Mouse (Mus musculus) CH12.LX (cell line): ENCODE data around the gene Slc24a3. TPM values are rescaled to one million over a fixed set of nuclear protein-coding genes. Genes with fewer than 3 reads are reported as not detected.

Source experiments
- DNase-seq: peaks from one replicate; pipeline ENCODE4 v3.0.0-alpha.2; 2013; ENCODE audit errors: extremely low read depth
- H3K27ac ChIP-seq: 2 replicates; pipeline ENCODE4 v1.5.1; 2012; ENCODE audit warnings: low read depth, mild to moderate bottlenecking, control low read depth, moderate library complexity; ENCODE audit not compliant: insufficient read depth
- H3K27me3 ChIP-seq: replicated peaks from 2 replicates; pipeline ENCODE3; 2012; ENCODE audit warnings: inconsistent platforms
- H3K36me3 ChIP-seq, 2 experiments: replicated peaks in 1 of 2; 2 replicates each; pipeline versions ENCODE3 to v1.6.1; 2012; ENCODE audit warnings: inconsistent platforms in 1 of 2, low read length in 1 of 2, mild to moderate bottlenecking in 1 of 2, mixed read lengths in 1 of 2, moderate library complexity in 1 of 2; ENCODE audit not compliant: control insufficient read depth in 1 of 2, insufficient read depth in 1 of 2
- H3K4me1 ChIP-seq, 2 experiments: 2 replicates each; pipeline ENCODE4 v1.6.1; 2012; ENCODE audit warnings: inconsistent platforms in 1 of 2, moderate library complexity in 1 of 2; ENCODE audit not compliant: insufficient read depth in 2 of 2, control insufficient read depth in 1 of 2
- H3K4me2 ChIP-seq: 2 replicates; pipeline ENCODE4 v1.6.1; 2012; ENCODE audit warnings: low read depth, mild to moderate bottlenecking, control low read depth; ENCODE audit not compliant: poor library complexity, insufficient read depth, severe bottlenecking
- H3K4me3 ChIP-seq, 3 experiments: fragments of 150-350 bp in 1 of 3; sonication (generic) in 1 of 3; replicated peaks in 1 of 3; 2 replicates each; pipeline versions ENCODE3 to v1.5.1; 2011 to 2012; ENCODE audit warnings: low read depth in 2 of 3, low read length in 2 of 3, mild to moderate bottlenecking in 2 of 3, moderate library complexity in 2 of 3, control low read depth in 1 of 3, improper control_type of control experiment in 1 of 3, inconsistent platforms in 1 of 3, mixed read lengths in 1 of 3; ENCODE audit not compliant: poor library complexity in 1 of 3
- H3K79me2 ChIP-seq: replicated peaks from 2 replicates; pipeline ENCODE4 v1.6.1; 2012; ENCODE audit warnings: mild to moderate bottlenecking, moderate library complexity; ENCODE audit not compliant: control insufficient read depth, poor library complexity, insufficient read depth, severe bottlenecking; ENCODE audit errors: extremely low read depth
- H3K9ac ChIP-seq: 2 replicates; pipeline ENCODE4 v1.6.1; 2012; ENCODE audit warnings: low read depth, mild to moderate bottlenecking, control low read depth, moderate library complexity; ENCODE audit not compliant: insufficient read depth
- H3K9me3 ChIP-seq: replicated peaks from 2 replicates; pipeline ENCODE3; 2012; ENCODE audit warnings: low read length, inconsistent platforms, mixed read lengths
- CTCF ChIP-seq, 2 experiments: IDR thresholded peaks in 1 of 2; conservative IDR thresholded peaks in 1 of 2; 2 replicates each; pipeline ENCODE4 v1.5.1; 2011 to 2012; ENCODE audit warnings: low read depth in 2 of 2, low read length in 2 of 2, improper control_type of control experiment in 1 of 2, inconsistent platforms in 1 of 2, mild to moderate bottlenecking in 1 of 2, moderate library complexity in 1 of 2
- ELF1 ChIP-seq: IDR thresholded peaks from 2 replicates; pipeline ENCODE4 v1.6.1; 2014; ENCODE audit warnings: low read depth, mild to moderate bottlenecking, inconsistent platforms, low read length, improper control_type of control experiment
- ETS1 ChIP-seq: conservative IDR thresholded peaks from 2 replicates; pipeline ENCODE4 v1.6.1; 2012; ENCODE audit warnings: low read depth, mild to moderate bottlenecking, inconsistent platforms, low read length, improper control_type of control experiment, moderate library complexity
- HCFC1 ChIP-seq: IDR thresholded peaks from 2 replicates; pipeline ENCODE4 v1.6.1; 2012; ENCODE audit warnings: low read depth, mild to moderate bottlenecking, inconsistent platforms, low read length, improper control_type of control experiment
- JUND ChIP-seq: conservative IDR thresholded peaks from 2 replicates; pipeline ENCODE4 v1.6.1; 2011; ENCODE audit warnings: low read depth, low read length, improper control_type of control experiment
- KAT2A ChIP-seq: IDR thresholded peaks from 2 replicates; pipeline ENCODE4 v1.6.1; 2012; ENCODE audit warnings: low read length, improper control_type of control experiment, inconsistent platforms; ENCODE audit not compliant: insufficient replicate concordance
- MAX ChIP-seq: IDR thresholded peaks from 2 replicates; pipeline ENCODE4 v1.6.1; 2011; ENCODE audit warnings: low read length, improper control_type of control experiment
- MAZ ChIP-seq: IDR thresholded peaks from 2 replicates; pipeline ENCODE4 v1.6.1; 2012; ENCODE audit warnings: low read depth, mild to moderate bottlenecking, inconsistent platforms, low read length, improper control_type of control experiment, moderate library complexity
- MEF2A ChIP-seq: IDR thresholded peaks from 2 replicates; pipeline ENCODE4 v1.6.1; 2014; ENCODE audit warnings: low read depth, mild to moderate bottlenecking, inconsistent platforms, low read length, improper control_type of control experiment, borderline replicate concordance
- MXI1 ChIP-seq: IDR thresholded peaks from 2 replicates; pipeline ENCODE4 v1.6.1; 2011; ENCODE audit warnings: mild to moderate bottlenecking, low read depth, low read length, improper control_type of control experiment
- MYC ChIP-seq: IDR thresholded peaks from 2 replicates; pipeline ENCODE4 v1.6.1; 2011; ENCODE audit warnings: low read depth, mild to moderate bottlenecking, improper control_type of control experiment, low read length
- POLR2A ChIP-seq: IDR thresholded peaks from 2 replicates; pipeline ENCODE4 v1.6.1; 2011; ENCODE audit warnings: low read depth, mild to moderate bottlenecking, improper control_type of control experiment, low read length
- RAD21 ChIP-seq: IDR thresholded peaks from 2 replicates; pipeline ENCODE4 v1.6.1; 2011; ENCODE audit warnings: low read depth, mild to moderate bottlenecking, low read length, improper control_type of control experiment, moderate library complexity
- RCOR1 ChIP-seq: conservative IDR thresholded peaks from 2 replicates; pipeline ENCODE4 v1.6.1; 2012; ENCODE audit warnings: low read depth, mild to moderate bottlenecking, inconsistent platforms, low read length, improper control_type of control experiment
- SMC3 ChIP-seq: IDR thresholded peaks from 2 replicates; pipeline ENCODE4 v1.6.1; 2011; ENCODE audit warnings: low read depth, low read length, improper control_type of control experiment
- UBTF ChIP-seq: IDR thresholded peaks from 2 replicates; pipeline ENCODE4 v1.6.1; 2012; ENCODE audit warnings: low read depth, mild to moderate bottlenecking, inconsistent platforms, low read length, improper control_type of control experiment, moderate library complexity
- USF2 ChIP-seq: conservative IDR thresholded peaks from 2 replicates; pipeline ENCODE4 v1.6.1; 2011; ENCODE audit warnings: low read depth, low read length, improper control_type of control experiment
- ZMIZ1 ChIP-seq: IDR thresholded peaks from 2 replicates; pipeline ENCODE4 v1.6.1; 2012; ENCODE audit warnings: low read depth, mild to moderate bottlenecking, inconsistent platforms, low read length, improper control_type of control experiment
- ZNF384 ChIP-seq: IDR thresholded peaks from 2 replicates; pipeline ENCODE4 v1.6.1; 2012; ENCODE audit warnings: low read depth, low read length, improper control_type of control experiment, inconsistent platforms
- dilution Hi-C: fragments of 300-500 bp; cut with MboI; formaldehyde crosslinking; loops from 2 replicates; pipeline ENCODE4 v1.14.3; 2020; ENCODE audit warnings: low sequenced_read_pairs; ENCODE audit not compliant: extremely low pct_unique_long_range_greater_than_20kb, extremely low pct_ligation_motif_present
- in situ Hi-C: fragments of 300-500 bp; cut with MboI; formaldehyde crosslinking; loops from 3 replicates; pipeline ENCODE4 v1.14.3; 2019; ENCODE audit warnings: low sequenced_read_pairs, low pct_ligation_motif_present, low pct_unique_long_range_greater_than_20kb, mixed read lengths
- polyA plus RNA-seq: library from polyadenylated mRNA; unstranded; fragments of >175 nt; gene quantifications from 2 replicates; pipeline ENCODE4 v1.2.1, GENCODE M21; 2012; ENCODE audit warnings: low read depth; ENCODE audit not compliant: insufficient read length
- total RNA-seq, 2 experiments: library from RNA; depleted of rRNA; stranded (reverse); fragments of 300-350 nt in 1 of 2; fragments of >200 nt in 1 of 2; gene quantifications; 2 replicates each; pipeline ENCODE4 v1.2.3; 2012 to 2014

Slc24a3 gene
- total and polyA plus RNA-seq, 3 experiments: not detected

GRCm38 (mm10) chr2:145417738-145418137, 250.2 kb downstream of the Slc24a3 start:
- no peak for TF ChIP-seq UBTF
- no peak for TF ChIP-seq ETS1
- TF ChIP-seq POLR2A: no peak
- no peak for TF ChIP-seq MAX
- no peak for TF ChIP-seq ZMIZ1
- no peak for TF ChIP-seq USF2
- TF ChIP-seq RAD21: no peak
- no peaks in the 10 kb centered on the region for H3K36me3 ChIP-seq
- no peak overlapping the region for H3K4me3 ChIP-seq
- H3K9me3 ChIP-seq: no peaks in the 10 kb centered on the region
- no peaks in the 10 kb centered on the region for H3K27me3 ChIP-seq
- in situ Hi-C loops: no loop called here
- no peak for DNase-seq
- H3K9ac ChIP-seq: no peak overlapping the region
- H3K79me2 ChIP-seq: no peaks in the 10 kb centered on the region
- H3K27ac ChIP-seq: no peak overlapping the region
- no peak overlapping the region for H3K4me2 ChIP-seq
- H3K4me1 ChIP-seq: no peaks in the 10 kb centered on the region
- dilution Hi-C loops: no loop called here

- no peaks in the 10 kb centered on the region for H3K36me3 ChIP-seq
- no peak overlapping the region for H3K4me3 ChIP-seq
These were observed 251.5 kb downstream of the Slc24a3 start for GRCm38 (mm10) chr2:145419078-145419477.

GRCm38 (mm10) chr2:145420967-145421888, 253.7 kb downstream of the Slc24a3 start:
- no peaks in the 10 kb centered on the region for H3K36me3 ChIP-seq
- no peak overlapping the region for H3K4me3 ChIP-seq
- no peaks in the 10 kb centered on the region for H3K9me3 ChIP-seq
- no peaks in the 10 kb centered on the region for H3K4me1 ChIP-seq
- TF ChIP-seq CTCF (conservative IDR thresholded peaks at IDR 0.05 in 1 of 2, IDR thresholded peaks at IDR 0.05 in 1 of 2; ENCODE audit: low read depth in 2 of 2, low read length in 2 of 2): no peak
- TF ChIP-seq POLR2A: no peak
- TF ChIP-seq JUND: no peak
- TF ChIP-seq MXI1: no peak
- no peak for TF ChIP-seq SMC3
- no peak for TF ChIP-seq RCOR1
- no peak for TF ChIP-seq KAT2A
- no peak for TF ChIP-seq MAZ
- no peak for TF ChIP-seq ELF1
- no peak for TF ChIP-seq ZMIZ1
- no peak for TF ChIP-seq HCFC1
- TF ChIP-seq, all 38 proteins: peak for 0
- no peaks in the 10 kb centered on the region for H3K27me3 ChIP-seq
- DNase-seq: no peak
- H3K79me2 ChIP-seq: no peaks in the 10 kb centered on the region
- no peak overlapping the region for H3K9ac ChIP-seq
- no peak overlapping the region for H3K4me2 ChIP-seq
- dilution Hi-C loops: no loop called here
- in situ Hi-C loops: no loop called here
- H3K27ac ChIP-seq: no peak overlapping the region

More at GRCm38 (mm10) chr2:145419078-145419477, 251.5 kb downstream of the Slc24a3 start:
- Histone ChIP-seq H3K4me2 (no peak overlapping the region), H3K79me2 (no peaks in the 10 kb centered on the region), H3K4me1 (no peaks in the 10 kb centered on the region), H3K9me3 (no peaks in the 10 kb centered on the region), H3K9ac (no peak overlapping the region), H3K27me3 (no peaks in the 10 kb centered on the region), H3K27ac (no peak overlapping the region)
- TF ChIP-seq RCOR1 (no peak), ZNF384 (no peak), KAT2A (no peak), MYC (no peak), SMC3 (no peak), MEF2A (no peak)
- in situ Hi-C loops (no loop called here), dilution Hi-C loops (no loop called here)
- no peak for DNase-seq
